Mouse (Mus musculus): ENCODE data around the gene Cd151.

DNA sequence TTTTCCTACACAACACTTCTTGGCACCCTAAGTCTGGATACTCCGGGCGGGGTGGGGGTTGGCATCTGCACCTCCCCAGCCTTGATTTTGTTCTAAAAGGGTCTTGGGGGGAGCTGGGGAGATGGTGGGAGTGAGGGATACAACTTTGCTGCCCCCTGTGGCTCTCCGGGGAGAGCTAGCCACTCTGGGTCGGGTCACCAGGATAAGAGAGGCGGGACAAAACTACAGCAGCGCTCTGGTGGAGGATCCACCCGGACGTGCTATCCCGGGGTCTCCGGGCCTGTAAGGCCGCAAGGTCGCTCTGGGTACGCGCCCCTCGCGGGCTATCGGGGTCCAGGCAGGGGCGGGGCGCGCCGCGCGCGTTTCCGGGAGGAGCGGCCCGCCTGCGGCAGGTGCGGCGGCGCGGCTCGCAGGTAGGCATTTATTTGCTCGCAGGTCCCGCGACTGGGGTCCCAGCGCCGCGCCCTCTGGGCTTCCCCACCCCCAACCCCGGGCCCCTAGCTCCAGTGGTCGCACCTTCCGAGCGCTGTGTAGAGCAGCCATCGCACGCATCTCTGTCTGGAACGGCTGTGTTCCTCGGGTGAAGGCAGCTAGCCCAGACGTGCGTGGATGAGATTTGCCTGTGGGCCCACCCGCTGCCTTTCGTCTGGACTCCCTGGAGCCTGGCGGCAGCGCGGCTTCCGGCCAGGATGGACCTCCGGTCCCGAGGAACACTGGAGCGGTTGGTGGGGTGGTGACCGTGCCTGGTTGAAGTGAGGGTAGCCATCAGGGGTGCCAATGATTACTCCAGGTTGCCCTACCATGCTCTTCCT, 5.5 kb upstream of the Cd151 start:
- peak; percentile 49; the same call in 1 of the 2 replicates for TF ChIP-seq CTCF (IDR thresholded peaks at IDR 0.05; ENCODE audit: extremely low read depth, insufficient read length, insufficient replicate concordance, low read depth, low read length)
- no peak for TF ChIP-seq POLR2A (IDR thresholded peaks at IDR 0.05; ENCODE audit: low read depth, low read length)

Data from small intestine, adult 2 months (tissue).